Mouse (Mus musculus) C2C12 (cell line): ENCODE measurements around the gene Nfxl1.

ENCODE experiments used
- CTCF ChIP-seq: IDR thresholded peaks from one replicate; pipeline ENCODE4 v1.5.1; 2011; ENCODE audit not compliant: control insufficient read depth, insufficient read depth, insufficient read length
- FOSL1 ChIP-seq: IDR thresholded peaks from one replicate; pipeline ENCODE4 v1.8.0; 2011; ENCODE audit warnings: mild to moderate bottlenecking, low read length; ENCODE audit not compliant: poor library complexity, insufficient read depth, severe bottlenecking
- MAX ChIP-seq: IDR thresholded peaks from one replicate; pipeline ENCODE4 v1.6.1; 2011; ENCODE audit warnings: mild to moderate bottlenecking, control low read depth
- MYOG ChIP-seq: IDR thresholded peaks from one replicate; pipeline ENCODE4 v1.6.1; 2011; ENCODE audit not compliant: control insufficient read depth, insufficient read length; ENCODE audit errors: extremely low read depth
- USF1 ChIP-seq: IDR thresholded peaks from one replicate; pipeline ENCODE4 v1.6.1; 2011; ENCODE audit warnings: low read depth, mild to moderate bottlenecking, control low read depth, moderate library complexity

- TF ChIP-seq CTCF (no peak), FOSL1 (no peak), MYOG (no peak), USF1 (no peak), MAX (no peak)
Observed at GRCm38 (mm10) chr5:72472317-72473009, 87.0 kb downstream of the Nfxl1 start.
